Mouse (Mus musculus) megakaryocyte, adult 5-6 weeks (primary cell): ENCODE measurements around the gene Ppp1r12a. TPM values are rescaled to one million over a fixed set of nuclear protein-coding genes. Genes with fewer than 3 reads are reported as not detected.

Source experiments
- ATAC-seq: 2 replicates; pipeline ENCODE4 v1.8.0; 2016; ENCODE audit warnings: mild to moderate bottlenecking, inconsistent platforms; ENCODE audit not compliant: poor library complexity, severe bottlenecking
- total RNA-seq, 2 experiments: library from RNA; stranded (forward) in 1 of 2; stranded (reverse) in 1 of 2; fragments of 153-499, 151-499 nt in 1 of 2; fragments of 221-1000, 200-1000 nt in 1 of 2; gene quantifications; 2 replicates each; pipeline versions ENCODE4 v1.2.3 to v1.2.4; 2015 to 2017

The Ppp1r12a gene
- total RNA-seq (2015), result 125 and 149 TPM in 2 replicates
- 244 and 262 TPM in 2 replicates for total RNA-seq (2017)

- ATAC-seq, result peak; percentile 66
Observed at GRCm38 (mm10) chr10:108161261-108162256, at the start of gene Ppp1r12a. Ppp1r12a (plus strand) TSS chr10:108162193.

GRCm38 (mm10) chr10:108113361-108114237, 48.4 kb upstream of the Ppp1r12a start:
- ATAC-seq, result 0 out of 2 replicates have a peak, but pooled peaks have one; percentile 41

DNA sequence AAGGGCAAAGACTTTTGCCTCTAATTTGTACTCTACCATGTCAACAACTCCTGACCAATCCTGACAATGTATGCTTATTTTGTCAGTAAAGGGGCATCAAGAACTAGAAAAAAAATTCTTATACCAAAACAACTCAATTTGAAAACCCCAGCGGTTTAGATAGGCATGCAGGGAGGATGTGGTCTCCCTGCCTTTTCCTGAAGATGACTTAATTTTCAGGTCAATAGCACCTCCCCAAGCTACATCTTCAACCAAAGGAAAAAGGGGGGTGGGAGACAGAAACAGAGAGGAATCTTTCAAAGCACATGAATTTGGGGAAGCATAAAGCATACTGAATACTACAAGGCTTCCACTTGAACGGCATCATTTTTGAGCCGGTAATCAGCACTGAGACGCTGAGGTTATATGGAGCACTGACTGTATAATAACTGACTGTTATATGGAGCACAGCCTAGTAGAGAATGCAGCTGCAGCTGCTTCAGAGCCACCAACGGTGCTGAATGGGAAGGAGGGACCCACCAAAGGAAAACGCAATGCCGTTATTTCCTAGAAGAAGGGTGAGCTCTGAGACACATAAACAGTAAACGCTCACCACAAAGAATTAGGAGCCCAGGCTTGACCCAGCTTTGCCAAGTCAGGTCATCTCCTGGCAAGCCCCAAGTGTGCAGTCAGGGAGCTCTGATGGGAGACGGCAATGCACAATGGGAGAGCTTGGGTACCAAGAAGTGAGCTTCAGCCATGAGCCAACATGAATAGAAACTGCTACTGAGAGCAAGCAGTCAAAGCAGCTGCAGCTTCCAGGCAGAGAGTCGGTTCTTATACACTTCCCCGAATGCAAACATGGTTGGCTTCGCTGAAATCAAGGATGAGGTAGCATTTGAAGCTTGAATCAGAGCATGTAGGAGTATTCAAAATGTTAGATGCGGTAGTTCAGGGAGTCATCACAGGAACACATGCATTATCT, 43.5 kb upstream of the Ppp1r12a start:
- ATAC-seq, result peak; percentile 46

DNA sequence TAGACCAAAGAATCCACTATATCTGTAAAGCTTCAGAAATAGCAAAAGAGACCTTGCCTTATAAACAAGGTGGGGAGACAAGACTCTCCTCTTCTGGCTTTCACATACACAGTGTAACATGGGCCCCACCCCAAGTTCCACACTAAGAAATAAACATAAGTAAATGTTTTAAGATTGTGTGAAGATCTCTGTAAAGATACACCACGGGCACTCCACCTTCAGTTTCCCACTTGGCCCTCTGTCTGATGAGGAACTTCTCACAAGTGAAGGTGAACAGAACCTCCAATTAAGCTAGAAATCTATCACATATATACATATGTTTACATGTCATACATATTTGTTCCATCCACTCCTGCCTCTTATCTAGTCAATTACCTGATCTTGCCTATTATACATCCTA, 42.6 kb upstream of the Ppp1r12a start:
- ATAC-seq, result no peak

GRCm38 (mm10) chr10:108124934-108125599, 36.9 kb upstream of the Ppp1r12a start:
- no peak for ATAC-seq

GRCm38 (mm10) chr10:108129167-108129566, 32.8 kb upstream of the Ppp1r12a start:
- no peak for ATAC-seq

- no peak for ATAC-seq
Observed at GRCm38 (mm10) chr10:108131858-108132257, 30.1 kb upstream of the Ppp1r12a start.

DNA sequence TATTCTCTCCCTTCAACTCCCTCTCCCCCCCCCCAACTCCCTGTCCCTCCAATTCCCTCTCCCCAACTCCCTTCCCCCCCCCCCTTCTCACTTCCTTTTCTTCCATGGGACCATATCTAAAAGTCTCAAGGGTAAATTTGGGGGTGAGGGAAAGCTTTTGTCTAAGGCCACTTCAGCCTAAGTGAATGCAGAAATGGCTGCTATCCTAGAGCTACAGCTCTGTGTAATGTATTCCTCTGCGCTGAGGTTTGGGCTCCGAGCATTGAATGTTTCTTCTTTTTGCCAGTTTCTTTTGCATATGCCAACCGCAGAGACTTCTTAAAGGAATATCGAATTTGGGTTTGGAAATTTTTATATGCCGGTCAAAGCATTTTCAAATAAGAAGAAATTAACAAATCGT, 28.7 kb upstream of the Ppp1r12a start:
- ATAC-seq, result no peak

DNA sequence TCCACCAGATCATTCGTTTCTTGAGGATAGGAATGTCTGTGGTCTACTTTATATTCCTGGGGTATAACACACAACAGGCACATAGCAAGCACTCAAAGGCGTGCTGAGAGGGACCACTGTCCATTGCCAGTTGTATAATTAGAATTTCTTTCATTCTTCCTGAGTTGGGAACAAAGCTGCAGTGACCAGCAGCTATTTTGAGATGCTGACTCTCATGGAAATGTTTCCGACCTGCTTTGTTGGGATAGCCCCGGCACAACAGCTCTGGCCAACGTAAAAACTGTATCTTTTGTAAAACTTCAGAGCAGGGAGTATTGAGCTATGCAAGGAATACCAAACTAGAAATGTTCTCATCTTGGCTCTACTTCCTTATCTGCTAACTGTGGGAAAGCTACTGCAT, 28.2 kb upstream of the Ppp1r12a start:
- ATAC-seq, result no peak

DNA sequence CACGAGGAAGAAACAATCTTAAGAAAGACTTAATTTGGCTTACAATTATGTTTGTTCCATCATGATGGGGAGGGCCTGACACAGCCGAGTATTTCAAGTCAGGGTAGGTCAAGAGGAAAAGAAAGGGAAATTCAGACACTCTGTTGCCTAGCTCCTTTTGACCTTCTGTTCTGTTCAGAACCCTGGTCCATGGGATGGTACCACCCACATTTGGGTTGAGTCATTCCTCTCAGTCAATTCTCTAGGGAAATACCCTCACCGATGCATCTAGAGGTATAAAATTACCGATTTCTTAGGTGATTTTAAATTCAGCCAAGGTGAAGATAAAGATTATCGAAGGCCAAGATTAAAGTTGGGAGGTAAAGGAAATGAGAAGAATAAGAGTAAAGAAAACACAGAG, 23.6 kb upstream of the Ppp1r12a start:
- no peak for ATAC-seq

- peak; percentile 75 for ATAC-seq
Observed at GRCm38 (mm10) chr10:108139788-108140187, 22.2 kb upstream of the Ppp1r12a start.

DNA sequence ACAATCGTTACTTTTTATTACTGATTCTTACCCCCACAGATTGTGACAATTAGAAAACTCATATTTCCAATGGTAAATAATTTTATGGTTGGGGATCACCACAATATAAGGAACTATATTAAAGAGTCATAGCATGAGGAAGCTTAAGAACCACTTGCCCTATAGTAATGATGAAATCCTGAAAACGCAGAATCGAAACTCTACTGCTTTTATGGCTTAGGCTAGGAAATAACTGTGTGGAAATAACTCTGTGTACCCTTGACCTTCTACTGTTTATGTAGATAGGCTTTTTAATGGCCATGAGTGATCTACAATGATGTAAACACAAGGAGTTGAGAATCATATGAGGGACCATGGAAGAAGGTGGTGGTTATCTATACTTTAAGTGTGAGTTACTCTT, 21.3 kb upstream of the Ppp1r12a start:
- peak; percentile 88 for ATAC-seq

DNA sequence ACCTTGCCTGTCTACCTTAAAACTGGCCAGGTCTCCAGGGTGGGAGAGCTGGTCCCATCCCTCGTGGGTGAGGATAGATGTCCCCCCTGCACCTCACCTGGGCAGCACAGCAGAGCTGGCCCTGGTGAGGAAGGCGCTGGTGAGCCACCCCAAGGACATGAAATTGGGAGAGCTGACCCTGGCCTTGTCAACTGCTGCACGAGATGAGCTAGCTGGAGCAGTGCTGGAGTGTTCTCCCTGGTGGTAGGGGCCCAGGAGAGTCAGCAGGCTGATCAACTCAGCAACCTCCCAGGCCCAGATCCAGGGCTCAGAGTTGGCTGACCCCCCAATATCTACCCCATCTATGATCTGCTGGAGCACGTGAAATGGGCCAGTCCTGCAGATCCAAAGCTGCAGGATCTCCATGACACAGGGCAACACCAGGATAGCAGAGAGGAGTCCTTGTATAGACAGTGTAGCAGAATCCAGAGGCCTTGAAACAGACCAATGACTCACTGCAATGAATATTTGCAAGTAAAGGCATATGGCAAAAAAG, 17.9 kb upstream of the Ppp1r12a start:
- ATAC-seq, result no peak

DNA sequence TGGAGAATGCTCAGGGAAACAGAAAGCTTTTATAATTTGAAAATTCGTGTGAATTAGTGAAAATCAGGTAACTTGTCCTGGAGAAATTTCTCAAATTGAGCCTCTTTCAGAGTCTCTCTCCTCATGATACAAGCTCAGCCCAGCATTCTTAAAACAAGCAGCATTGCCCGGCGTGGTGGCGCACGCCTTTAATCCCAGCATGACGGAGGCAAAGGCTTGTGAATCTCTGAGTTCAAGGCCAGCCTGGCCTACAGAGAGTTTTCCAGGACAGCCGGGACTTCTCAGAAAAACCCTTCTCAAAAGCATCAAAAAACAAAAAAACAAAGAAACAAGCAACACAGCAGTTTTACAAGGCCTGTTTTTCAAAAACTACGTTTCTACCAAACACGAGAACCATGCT, 16.3 kb upstream of the Ppp1r12a start:
- no peak for ATAC-seq

DNA sequence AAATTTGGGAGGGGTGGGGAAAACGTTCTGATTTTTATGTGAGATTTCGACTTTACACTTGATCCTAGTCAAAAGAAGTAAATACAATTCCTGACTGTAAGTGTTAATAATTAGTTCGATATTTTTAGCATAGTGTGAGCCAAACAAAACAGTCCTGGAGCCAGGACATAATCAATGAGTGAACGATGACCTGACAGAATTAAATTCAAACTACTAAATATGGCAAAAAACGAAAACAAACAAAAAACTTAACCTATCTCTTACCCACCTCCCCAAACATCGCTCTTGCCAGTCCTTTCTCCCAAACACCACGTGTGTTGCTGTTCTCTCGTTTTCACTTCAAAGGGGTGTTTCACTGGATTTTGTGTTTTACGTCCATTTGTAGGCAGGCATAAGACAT, 15.0 kb upstream of the Ppp1r12a start:
- ATAC-seq, result no peak

- ATAC-seq, result no peak
Observed at GRCm38 (mm10) chr10:108153301-108153700, 8.7 kb upstream of the Ppp1r12a start.

DNA sequence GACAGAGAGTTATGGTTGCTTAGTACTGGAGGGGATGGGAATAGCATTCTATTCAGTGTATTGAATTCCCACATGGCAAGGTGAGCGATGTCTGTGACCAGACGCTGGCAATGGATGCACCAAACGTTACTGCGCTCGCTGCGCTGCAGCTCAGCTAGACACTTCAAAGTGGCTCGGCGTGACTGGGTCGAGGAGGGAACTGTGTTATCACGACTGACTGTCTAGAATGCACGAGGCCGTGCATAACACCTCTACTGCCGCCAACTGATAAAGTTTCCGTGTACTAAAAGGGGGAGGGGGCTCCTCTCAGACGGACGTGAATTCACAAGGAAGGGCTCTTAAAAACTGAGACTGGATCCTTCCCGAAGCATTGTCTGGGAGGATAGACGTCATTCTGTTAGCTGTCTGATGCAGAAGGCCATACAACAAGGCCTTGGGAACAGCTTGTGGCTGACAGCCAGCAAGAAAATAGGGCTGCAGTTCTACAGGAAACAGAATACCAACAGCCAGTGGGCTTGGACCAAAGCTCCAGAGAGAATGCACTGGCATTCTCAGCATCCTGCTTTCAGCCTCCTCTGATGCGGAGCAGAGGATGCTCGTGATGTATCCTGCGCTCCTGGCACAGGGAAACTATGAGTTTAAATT, 6.8 kb upstream of the Ppp1r12a start:
- no peak for ATAC-seq

DNA sequence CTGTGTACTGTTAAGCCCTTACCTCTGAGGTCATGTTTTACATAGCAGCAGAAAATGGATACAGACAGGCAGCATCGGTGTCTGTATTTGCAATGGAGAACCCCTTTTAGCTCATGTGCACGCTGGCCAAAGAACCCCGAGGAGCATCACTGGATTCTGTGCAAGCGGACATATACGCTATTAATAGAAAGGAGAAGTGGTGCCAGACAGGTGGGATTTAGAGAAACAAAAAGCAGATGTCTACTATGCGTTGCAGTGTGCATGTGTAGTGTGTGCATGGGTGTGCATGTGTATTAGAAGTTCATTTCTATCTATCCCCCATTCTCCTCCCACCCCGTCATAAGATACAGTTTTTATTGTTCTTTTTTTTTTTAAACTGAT, 6.3 kb upstream of the Ppp1r12a start:
- ATAC-seq, result peak; percentile 72

- no peak for ATAC-seq
Observed at GRCm38 (mm10) chr10:108156128-108156527, 5.9 kb upstream of the Ppp1r12a start.
